Mouse (Mus musculus): ENCODE measurements at regions not wholly inside any gene's neighbourhood (a gene's known extent, or its start where the extent isn't known, plus 50 kb on each side); places are given as distances from the start of the nearest gene placed in this dataset.

DNA sequence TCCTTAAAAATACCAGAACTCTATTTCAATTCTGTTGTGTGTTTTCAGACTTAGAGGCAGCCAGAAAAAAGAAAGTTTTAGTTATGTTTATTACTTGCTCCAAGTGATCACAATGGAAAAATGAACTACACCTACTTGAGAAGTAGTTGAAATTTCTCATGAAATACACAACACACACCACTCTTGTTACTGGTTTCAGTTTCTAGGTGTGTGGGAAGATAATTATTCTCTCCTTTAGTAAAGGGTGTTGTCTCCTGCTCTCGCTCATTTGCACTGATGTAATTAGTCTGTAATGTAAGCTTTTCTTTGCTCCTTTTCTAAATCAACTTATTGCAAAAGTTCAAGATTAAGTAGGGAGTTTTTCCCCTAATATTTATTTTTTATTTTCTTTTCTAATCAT lies 590.4 kb upstream of the Cdh12 start:
- TF ChIP-seq CTCF (IDR thresholded peaks at IDR 0.05; ENCODE audit: borderline replicate concordance, extremely low read depth, insufficient read depth, insufficient read length) = no peak
- TF ChIP-seq POLR2A (IDR thresholded peaks at IDR 0.05; ENCODE audit: borderline replicate concordance, extremely low read depth, insufficient read depth, insufficient read length, poor library complexity, severe bottlenecking) = no peak

Measured in brain, embryonic 14.5 days (tissue).